In the genomic region with DNA sequence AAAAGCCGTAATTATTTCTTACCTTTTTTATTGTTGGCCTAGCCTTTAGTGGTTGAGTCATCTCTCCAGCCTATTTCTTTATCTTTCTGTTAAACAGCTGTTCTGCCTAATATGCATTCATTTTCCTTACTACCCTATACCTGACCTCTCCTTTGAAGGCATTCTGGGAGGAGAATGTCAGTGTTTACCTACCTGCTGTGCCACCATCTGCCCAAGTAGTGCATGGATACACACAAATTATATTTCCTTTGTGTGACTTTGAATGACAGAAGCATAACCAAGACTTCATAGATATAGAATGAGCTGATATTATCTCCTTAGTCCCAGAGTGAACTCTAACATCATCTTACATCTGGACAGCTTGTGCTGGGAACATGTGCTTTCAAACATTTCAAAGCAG, we compare ENCODE assay signal across 34 mouse cellular contexts.
DNase-seq lines count a peak whose midpoint lies in the region; ATAC-seq and TF ChIP-seq lines count a peak whose summit lies in the region.
"Had no signal": no experiment of that assay in that cellular context is flagged by ENCODE, and none has a peak within 500 bp of the region (broad histone marks: within the 10 kb centered on the region; RNA-seq: fewer than 3 reads in every experiment).

No protein-coding gene starts in this region.

- no peaks in the 10 kb centered on the region for H3K9me3 ChIP-seq in embryonic facial prominence, embryonic 11.5 days (replicated peaks; ENCODE audit: control insufficient read depth, low read length)
- no peaks in the 10 kb centered on the region for H3K9me3 ChIP-seq in embryonic facial prominence, embryonic 10.5 days
- H3K9me3 ChIP-seq: embryonic facial prominence, embryonic 15.5 days; forebrain, embryonic 12.5 days; heart, embryonic 10.5 days; heart, embryonic 15.5 days; kidney, embryonic 15.5 days; limb, embryonic 10.5 days; limb, embryonic 15.5 days; liver, embryonic 13.5 days; neural tube, embryonic 13.5 days had no signal

- H3K4me2 ChIP-seq in embryonic facial prominence, embryonic 11.5 days (ENCODE audit: low read depth, low read length): no peak overlapping the region
- H3K4me2 ChIP-seq: embryonic facial prominence, embryonic 15.5 days; forebrain, embryonic 12.5 days; heart, embryonic 15.5 days; kidney, embryonic 15.5 days; limb, embryonic 15.5 days; liver, embryonic 13.5 days; neural tube, embryonic 13.5 days had no signal

- no peak for TF ChIP-seq POLR2A in brain, embryonic 14.5 days (IDR thresholded peaks at IDR 0.05; ENCODE audit: borderline replicate concordance, extremely low read depth, insufficient read depth, insufficient read length, poor library complexity, severe bottlenecking)
- TF ChIP-seq POLR2A in lung, adult 2 months (IDR thresholded peaks at IDR 0.05; ENCODE audit: borderline replicate concordance, extremely low read depth, low read depth, low read length): no peak

- no peak overlapping the region for H3K27ac ChIP-seq in embryonic facial prominence, embryonic 11.5 days (replicated peaks; ENCODE audit: low read depth, low read length)
- no peak overlapping the region for H3K27ac ChIP-seq in embryonic facial prominence, embryonic 10.5 days (replicated peaks)
- H3K27ac ChIP-seq: embryonic facial prominence, embryonic 15.5 days; forebrain, embryonic 12.5 days; heart, embryonic 10.5 days; heart, embryonic 15.5 days; kidney, embryonic 15.5 days; layer of hippocampus, adult 2 months; limb, embryonic 10.5 days; limb, embryonic 15.5 days; liver, embryonic 13.5 days; macrophage; neural tube, embryonic 13.5 days; stomach, postnatal 0 days had no signal

- TF ChIP-seq CTCF in brain, embryonic 14.5 days (IDR thresholded peaks at IDR 0.05; ENCODE audit: borderline replicate concordance, extremely low read depth, insufficient read depth, insufficient read length): no peak
- no peak for TF ChIP-seq CTCF in lung, adult 2 months (IDR thresholded peaks at IDR 0.05; ENCODE audit: insufficient read depth, low read length)

- H3K9ac ChIP-seq in embryonic facial prominence, embryonic 11.5 days (replicated peaks; ENCODE audit: low read length): no peak overlapping the region
- H3K9ac ChIP-seq: embryonic facial prominence, embryonic 15.5 days; forebrain, embryonic 12.5 days; forebrain, postnatal 0 days; heart, embryonic 15.5 days; kidney, embryonic 15.5 days; limb, embryonic 15.5 days; liver, embryonic 13.5 days; neural tube, embryonic 13.5 days had no signal

- H3K36me3 ChIP-seq in embryonic facial prominence, embryonic 11.5 days (replicated peaks; ENCODE audit: control insufficient read depth, insufficient read depth, low read depth, low read length): no peaks in the 10 kb centered on the region
- H3K36me3 ChIP-seq in embryonic facial prominence, embryonic 10.5 days (replicated peaks): no peaks in the 10 kb centered on the region
- H3K36me3 ChIP-seq: embryonic facial prominence, embryonic 15.5 days; forebrain, embryonic 12.5 days; heart, embryonic 10.5 days; heart, embryonic 15.5 days; kidney, embryonic 15.5 days; limb, embryonic 10.5 days; limb, embryonic 15.5 days; liver, embryonic 13.5 days; neural tube, embryonic 13.5 days had no signal

- H3K4me1 ChIP-seq in embryonic facial prominence, embryonic 11.5 days (ENCODE audit: control insufficient read depth, insufficient read depth, low read length): no peaks in the 10 kb centered on the region
- no peaks in the 10 kb centered on the region for H3K4me1 ChIP-seq in embryonic facial prominence, embryonic 10.5 days
- H3K4me1 ChIP-seq in lung, adult 2 months (ENCODE audit: control insufficient read depth, insufficient read depth, low read length): no peaks in the 10 kb centered on the region
- H3K4me1 ChIP-seq: embryonic facial prominence, embryonic 15.5 days; forebrain, embryonic 12.5 days; heart, embryonic 10.5 days; heart, embryonic 15.5 days; kidney, embryonic 15.5 days; limb, embryonic 10.5 days; limb, embryonic 15.5 days; liver, embryonic 13.5 days; neural tube, embryonic 13.5 days had no signal

- peak; percentile 20 for DNase-seq in embryonic facial prominence, embryonic 11.5 days (ENCODE audit: low spot score)
- no peak for DNase-seq in embryonic facial prominence, embryonic 10.5 days (ENCODE audit: low spot score)
- DNase-seq in brain, adult 2 months (ENCODE audit: low read depth, low spot score): peak; percentile 5
- DNase-seq in brain, embryonic 14.5 days (ENCODE audit: low read depth): peak; percentile 9
- DNase-seq in cerebellum, postnatal 36 days: peak; percentile 9 to 23
- no peak for DNase-seq in lung, adult 2 months
- no peak for DNase-seq in frontal cortex, postnatal 25 days (ENCODE audit: low spot score in 2 of 2)
- DNase-seq: adrenal gland, postnatal 25 days; B cell, adult 2 months; embryo, embryonic 11 days; forebrain, postnatal 0 days; gastrocnemius, postnatal 25 days; heart, adult 11 months; kidney, adult 11 months; kidney, postnatal 36 days; liver, embryonic 13.5 days; lung, adult 18-20 months; lung, postnatal 10 days; midbrain, embryonic 14.5 days; right cerebral cortex, postnatal 4 days; thymus, adult 18-20 months; thymus, postnatal 25 days had no signal

- WGBS in embryonic facial prominence, embryonic 11.5 days: 97% methylated on average over 1 of the region's 1 CpGs
- 96% methylated on average over 1 of the region's 1 CpGs for WGBS in embryonic facial prominence, embryonic 10.5 days
- 94% methylated on average over 1 of the region's 1 CpGs for WGBS in lung, adult 2 months

- no peaks in the 10 kb centered on the region for H3K27me3 ChIP-seq in embryonic facial prominence, embryonic 11.5 days (ENCODE audit: control insufficient read depth, insufficient read depth, low read length)
- no peaks in the 10 kb centered on the region for H3K27me3 ChIP-seq in embryonic facial prominence, embryonic 10.5 days (replicated peaks; ENCODE audit: low read depth, poor library complexity, severe bottlenecking)
- H3K27me3 ChIP-seq: embryonic facial prominence, embryonic 15.5 days; forebrain, embryonic 12.5 days; heart, embryonic 15.5 days; kidney, embryonic 15.5 days; limb, embryonic 15.5 days; liver, embryonic 13.5 days; neural tube, embryonic 13.5 days had no signal

- ATAC-seq in embryonic facial prominence, embryonic 11.5 days (replicated peaks; ENCODE audit: insufficient number of reproducible peaks, low FRiP score, low TSS enrichment, low read depth): no peak
- ATAC-seq: forebrain, postnatal 0 days had no signal

- H3K4me3 ChIP-seq in embryonic facial prominence, embryonic 11.5 days (ENCODE audit: low read depth, low read length): no peak overlapping the region
- H3K4me3 ChIP-seq in embryonic facial prominence, embryonic 10.5 days: no peak overlapping the region
- no peak overlapping the region for H3K4me3 ChIP-seq in lung, adult 2 months (replicated peaks; ENCODE audit: extremely low read depth, low read depth, low read length)
- H3K4me3 ChIP-seq: embryonic facial prominence, embryonic 15.5 days; forebrain, embryonic 12.5 days; heart, embryonic 10.5 days; heart, embryonic 15.5 days; kidney, embryonic 15.5 days; layer of hippocampus, adult 2 months; limb, embryonic 10.5 days; limb, embryonic 15.5 days; liver, embryonic 13.5 days; myocyte; neural tube, embryonic 13.5 days had no signal

Comparison
In these comparisons a context has a peak if more than half of its experiments do, and no peak if none do; other contexts are left out.
1. DNase-seq: peak in embryonic facial prominence, embryonic 11.5 days (single experiment), brain, adult 2 months (single experiment), brain, embryonic 14.5 days (single experiment) and cerebellum, postnatal 36 days (2 of 2); none in embryonic facial prominence, embryonic 10.5 days (single experiment), lung, adult 2 months (single experiment) and frontal cortex, postnatal 25 days (0 of 2).